Mouse (Mus musculus) stomach, embryonic 14.5 days (tissue): Measurements from ENCODE around the gene Apoe. TPM values are rescaled to one million over a fixed set of nuclear protein-coding genes. Genes with fewer than 3 reads are reported as not detected.

Experiments used
- ATAC-seq: fragments of 200-750 bp; cut with Nextera tagmentation; 2 replicates; pipeline ENCODE4 v1.8.0; 2017; ENCODE audit warnings: low read depth, moderate TSS enrichment; ENCODE audit not compliant: insufficient number of reproducible peaks, insufficient read depth, low FRiP score
- H3K27ac ChIP-seq: fragments of 300-500 bp; sonication (generic); 2 replicates; pipeline ENCODE4 v1.5.1; 2014; ENCODE audit warnings: mild to moderate bottlenecking, low read length, moderate library complexity, mixed read lengths
- H3K27me3 ChIP-seq: fragments of 300-500 bp; sonication (generic); 2 replicates; pipeline ENCODE4 v1.6.1; 2014; ENCODE audit warnings: low read length, control low read depth, mixed read lengths; ENCODE audit not compliant: control insufficient read depth, insufficient read depth
- H3K36me3 ChIP-seq: fragments of 300-500 bp; sonication (generic); 2 replicates; pipeline ENCODE4 v1.6.1; 2014; ENCODE audit warnings: mild to moderate bottlenecking, control low read depth, low read length, moderate library complexity, mixed read lengths; ENCODE audit not compliant: control insufficient read depth, insufficient read depth
- H3K4me1 ChIP-seq: fragments of 300-500 bp; sonication (generic); 2 replicates; pipeline ENCODE4 v1.6.1; 2014; ENCODE audit warnings: low read length, control low read depth, mixed read lengths; ENCODE audit not compliant: control insufficient read depth, insufficient read depth
- H3K4me2 ChIP-seq: fragments of 300-500 bp; sonication (generic); replicated peaks from 2 replicates; pipeline ENCODE4 v1.6.1; 2014; ENCODE audit warnings: low read depth, low read length, control low read depth
- H3K4me3 ChIP-seq: fragments of 300-500 bp; sonication (generic); 2 replicates; pipeline ENCODE4 v1.5.1; 2014; ENCODE audit warnings: low read depth, low read length, control low read depth
- H3K9ac ChIP-seq: fragments of 300-500 bp; sonication (generic); replicated peaks from 2 replicates; pipeline ENCODE4 v1.6.1; 2014; ENCODE audit warnings: low read depth, mild to moderate bottlenecking, control low read depth, low read length, moderate library complexity, mixed read lengths
- H3K9me3 ChIP-seq: fragments of 300-500 bp; sonication (generic); 2 replicates; pipeline ENCODE4 v1.6.1; 2016; ENCODE audit warnings: low read depth, low read length, control low read depth; ENCODE audit not compliant: control insufficient read depth
- WGBS: fragments of 180-500 bp; shearing (Covaris S2); extraction: QIAGEN DNeasy Blood & Tissue Kit; methylation state at CpG from one replicate; pipeline ENCODE4 v1.1.7; 2014; 5-methylcytosine and 5-hydroxymethylcytosine counted together
- polyA plus RNA-seq: library from polyadenylated mRNA; unstranded; fragments of >200 nt; fragmentation: Nextera tagmentation; extraction: Ambion mirVana; gene quantifications from 2 replicates; pipeline ENCODE4 v1.2.1, GENCODE M21; 2014

Gene Apoe
- 291 and 299 TPM in 2 replicates for polyA plus RNA-seq

- ATAC-seq: peak; percentile 17; the same call in 1 of the 2 replicates
Measured at GRCm38 (mm10) chr7:19698907-19699826, at the start of gene Apoe. Gene Apoe, minus strand, starts transcription at chr7:19699188.

GRCm38 (mm10) chr7:19747420-19748218 lies 48.6 kb upstream of the Apoe start:
- WGBS: 6% methylated on average over 25 of the region's 25 CpGs
- peak overlapping the region; percentile 82 for H3K4me2 ChIP-seq

More at GRCm38 (mm10) chr7:19698907-19699826, at the start of gene Apoe:
- H3K4me1 ChIP-seq: peaks cover 19% of the 10 kb centered on the region
- WGBS: 2% methylated on average over 20 of the region's 20 CpGs
- H3K9ac ChIP-seq: peak within 1 kb of the TSS; percentile 19; the same call in 1 of the 2 replicates
- H3K36me3 ChIP-seq: peaks cover 7% of the 10 kb centered on the region
- H3K9me3 ChIP-seq: no peaks in the 10 kb centered on the region
- H3K4me3 ChIP-seq: peak within 1 kb of the TSS; percentile 20
- no peak within 1 kb of the TSS for H3K27ac ChIP-seq
- peak within 1 kb of the TSS; percentile 59 for H3K4me2 ChIP-seq
- H3K27me3 ChIP-seq: no peaks in the 10 kb centered on the region

GRCm38 (mm10) chr7:19746426-19747201 lies 47.6 kb upstream of the Apoe start:
- no peak for ATAC-seq
- H3K27ac ChIP-seq: peak overlapping the region; percentile 97; the same call in 1 of the 2 replicates
- H3K4me3 ChIP-seq: peak overlapping the region; percentile 89; the same call in 1 of the 2 replicates
- no peaks in the 10 kb centered on the region for H3K27me3 ChIP-seq
- no peaks in the 10 kb centered on the region for H3K9me3 ChIP-seq
- peaks cover 14% of the 10 kb centered on the region for H3K36me3 ChIP-seq
- peaks cover 49% of the 10 kb centered on the region for H3K4me1 ChIP-seq
- H3K9ac ChIP-seq: no peak overlapping the region
- peak overlapping the region; percentile 82 for H3K4me2 ChIP-seq
- 30% methylated on average over 6 of the region's 6 CpGs for WGBS

More at GRCm38 (mm10) chr7:19747420-19748218, 48.6 kb upstream of the Apoe start:
- peaks cover 12% of the 10 kb centered on the region for H3K36me3 ChIP-seq
- H3K4me1 ChIP-seq: peaks cover 42% of the 10 kb centered on the region
- H3K4me3 ChIP-seq: peak overlapping the region; percentile 89
- H3K9me3 ChIP-seq: no peaks in the 10 kb centered on the region
- peak; percentile 23 for ATAC-seq
- peak overlapping the region; percentile 95; the same call in 1 of the 2 replicates for H3K9ac ChIP-seq
- H3K27ac ChIP-seq: peak overlapping the region; percentile 97
- no peaks in the 10 kb centered on the region for H3K27me3 ChIP-seq

GRCm38 (mm10) chr7:19745971-19746370 lies 47.0 kb upstream of the Apoe start:
- Histone ChIP-seq H3K27me3 (no peaks in the 10 kb centered on the region), H3K9me3 (no peaks in the 10 kb centered on the region), H3K4me1 (peaks cover 49% of the 10 kb centered on the region), H3K4me3 (no peak overlapping the region), H3K36me3 (peaks cover 16% of the 10 kb centered on the region), H3K27ac (no peak overlapping the region), H3K4me2 (no peak overlapping the region), H3K9ac (no peak overlapping the region)
- WGBS: 73% methylated on average over 9 of the region's 10 CpGs
- ATAC-seq: no peak

GRCm38 (mm10) chr7:19744590-19745385 lies 45.8 kb upstream of the Apoe start:
- H3K4me3 ChIP-seq: no peak overlapping the region
- no peaks in the 10 kb centered on the region for H3K9me3 ChIP-seq
- H3K9ac ChIP-seq: no peak overlapping the region
- H3K27me3 ChIP-seq: no peaks in the 10 kb centered on the region
- ATAC-seq: no peak
- H3K36me3 ChIP-seq: peaks cover 19% of the 10 kb centered on the region
- peaks cover 43% of the 10 kb centered on the region for H3K4me1 ChIP-seq
- no peak overlapping the region for H3K4me2 ChIP-seq
- WGBS: 63% methylated on average over 14 of the region's 14 CpGs
- H3K27ac ChIP-seq: no peak overlapping the region

- no peak for ATAC-seq
- Histone ChIP-seq H3K27me3 (no peaks in the 10 kb centered on the region), H3K4me2 (no peak overlapping the region), H3K9me3 (no peaks in the 10 kb centered on the region), H3K4me1 (peaks cover 43% of the 10 kb centered on the region), H3K36me3 (peaks cover 19% of the 10 kb centered on the region), H3K4me3 (no peak overlapping the region), H3K27ac (no peak overlapping the region), H3K9ac (no peak overlapping the region)
- WGBS: 83% methylated on average over 6 of the region's 6 CpGs
Measured at GRCm38 (mm10) chr7:19743791-19744190, 44.8 kb upstream of the Apoe start.

GRCm38 (mm10) chr7:19742468-19742867 lies 43.5 kb upstream of the Apoe start:
- ATAC-seq: no peak
- Histone ChIP-seq H3K4me3 (no peak overlapping the region), H3K36me3 (peaks cover 28% of the 10 kb centered on the region), H3K9me3 (no peaks in the 10 kb centered on the region), H3K9ac (no peak overlapping the region), H3K27me3 (no peaks in the 10 kb centered on the region), H3K4me1 (peaks cover 34% of the 10 kb centered on the region), H3K27ac (no peak overlapping the region), H3K4me2 (no peak overlapping the region)
- WGBS: 37% methylated on average over 5 of the region's 5 CpGs
